Mouse (Mus musculus) stomach, postnatal 0 days (tissue): ENCODE data around the gene Fbxl13. TPM values are rescaled to one million over a fixed set of nuclear protein-coding genes. Genes with fewer than 3 reads are reported as not detected.

Experiments
- ATAC-seq: fragments of 200-750 bp; cut with Nextera tagmentation; 2 replicates; pipeline ENCODE4 v1.8.0; 2017; ENCODE audit not compliant: low FRiP score, low TSS enrichment
- DNase-seq: peaks from one replicate; pipeline ENCODE4 v3.0.0-alpha.2; 2016; ENCODE audit warnings: low spot score
- H3K27ac ChIP-seq: fragments of 300-500 bp; sonication (generic); replicated peaks from 2 replicates; pipeline ENCODE4 v1.5.1; 2014; ENCODE audit warnings: mild to moderate bottlenecking, control low read depth
- H3K27me3 ChIP-seq: fragments of 300-500 bp; sonication (generic); 2 replicates; pipeline ENCODE4 v1.6.1; 2014; ENCODE audit warnings: low read length; ENCODE audit not compliant: control insufficient read depth, insufficient read depth
- H3K36me3 ChIP-seq: fragments of 300-500 bp; sonication (generic); 2 replicates; pipeline ENCODE4 v1.6.1; 2014; ENCODE audit warnings: low read length, mixed read lengths; ENCODE audit not compliant: control insufficient read depth, insufficient read depth
- H3K4me1 ChIP-seq: fragments of 300-500 bp; sonication (generic); replicated peaks from 2 replicates; pipeline ENCODE4 v1.6.1; 2014; ENCODE audit warnings: antibody characterized with exemption; ENCODE audit not compliant: control insufficient read depth, insufficient read depth
- H3K4me2 ChIP-seq: fragments of 300-500 bp; sonication (generic); replicated peaks from 2 replicates; pipeline ENCODE4 v1.6.1; 2014; ENCODE audit warnings: low read depth, mild to moderate bottlenecking, control low read depth, moderate library complexity
- H3K4me3 ChIP-seq: fragments of 300-500 bp; sonication (generic); 2 replicates; pipeline ENCODE4 v1.5.1; 2014; ENCODE audit warnings: low read depth, low read length, control low read depth
- H3K9ac ChIP-seq: fragments of 300-500 bp; sonication (generic); 2 replicates; pipeline ENCODE4 v1.6.1; 2014; ENCODE audit warnings: mild to moderate bottlenecking, low read length, control low read depth, mixed read lengths
- H3K9me3 ChIP-seq: fragments of 300-500 bp; sonication (generic); 2 replicates; pipeline ENCODE4 v1.6.1; 2016; ENCODE audit warnings: low read length; ENCODE audit not compliant: control insufficient read depth
- CTCF ChIP-seq: IDR thresholded peaks from 2 replicates; pipeline ENCODE4 v1.5.1; 2016; ENCODE audit warnings: antibody characterized with exemption, low read depth, mild to moderate bottlenecking, moderate library complexity
- EP300 ChIP-seq: optimal IDR thresholded peaks from 2 replicates; pipeline ENCODE3; 2016; ENCODE audit warnings: antibody characterized with exemption
- WGBS: fragments of 180-500 bp; shearing (Covaris S2); extraction: QIAGEN DNeasy Blood & Tissue Kit; methylation state at CpG from one replicate; pipeline ENCODE4 v1.1.7; 2014; 5-methylcytosine and 5-hydroxymethylcytosine counted together
- polyA plus RNA-seq: library from polyadenylated mRNA; unstranded; fragments of >200 nt; fragmentation: Nextera tagmentation; extraction: Ambion mirVana; gene quantifications from 2 replicates; pipeline ENCODE4 v1.2.1, GENCODE M21; 2015

Gene Fbxl13
- polyA plus RNA-seq, 1 experiment from 2014 or later, result 0.28 TPM

GRCm38 (mm10) chr5:21563936-21564335, 81.5 kb downstream of the Fbxl13 start:
- no peaks in the 10 kb centered on the region for H3K4me1 ChIP-seq
- no peak overlapping the region for H3K9ac ChIP-seq
- WGBS, result 75% methylated on average over 2 of the region's 2 CpGs
- no peak overlapping the region for H3K27ac ChIP-seq
- DNase-seq, result no peak
- H3K27me3 ChIP-seq, result no peaks in the 10 kb centered on the region
- TF ChIP-seq EP300 (no peak), CTCF (no peak)
- H3K4me3 ChIP-seq, result no peak overlapping the region
- H3K9me3 ChIP-seq, result no peaks in the 10 kb centered on the region
- peaks cover 2% of the 10 kb centered on the region; the same call in 1 of the 2 replicates for H3K36me3 ChIP-seq
- ATAC-seq, result no peak
- H3K4me2 ChIP-seq, result no peak overlapping the region

GRCm38 (mm10) chr5:21556502-21556901, 88.9 kb downstream of the Fbxl13 start:
- no peaks in the 10 kb centered on the region for H3K27me3 ChIP-seq
- no peaks in the 10 kb centered on the region for H3K9me3 ChIP-seq
- H3K4me1 ChIP-seq, result 0 out of 2 replicates have a peak, but pooled peaks cover 3% of the 10 kb centered on the region
- no peak overlapping the region for H3K9ac ChIP-seq
- 43% methylated on average over 3 of the region's 3 CpGs for WGBS
- H3K4me3 ChIP-seq, result no peak overlapping the region
- ATAC-seq, result no peak
- H3K27ac ChIP-seq, result no peak overlapping the region
- TF ChIP-seq EP300 (no peak), CTCF (no peak)
- no peak for DNase-seq
- H3K4me2 ChIP-seq, result no peak overlapping the region
- H3K36me3 ChIP-seq, result peaks cover under 1% of the 10 kb centered on the region; the same call in 1 of the 2 replicates

GRCm38 (mm10) chr5:21554732-21555131, 90.7 kb downstream of the Fbxl13 start:
- no peaks in the 10 kb centered on the region for H3K36me3 ChIP-seq
- no peak overlapping the region for H3K4me2 ChIP-seq
- TF ChIP-seq CTCF (no peak), EP300 (no peak)
- no peaks in the 10 kb centered on the region for H3K27me3 ChIP-seq
- 0 out of 2 replicates have a peak, but pooled peaks cover 3% of the 10 kb centered on the region for H3K4me1 ChIP-seq
- DNase-seq (no peak), ATAC-seq (no peak)
- 72% methylated on average over 1 of the region's 1 CpGs for WGBS
- H3K9me3 ChIP-seq, result no peaks in the 10 kb centered on the region
- H3K27ac ChIP-seq, result no peak overlapping the region
- no peak overlapping the region for H3K4me3 ChIP-seq
- H3K9ac ChIP-seq, result no peak overlapping the region

- no peak for TF ChIP-seq CTCF
- TF ChIP-seq EP300, result no peak
- Histone ChIP-seq H3K4me3 (no peak overlapping the region), H3K4me2 (no peak overlapping the region), H3K27ac (no peak overlapping the region), H3K9ac (no peak overlapping the region), H3K27me3 (no peaks in the 10 kb centered on the region), H3K4me1 (0 out of 2 replicates have a peak, but pooled peaks cover 3% of the 10 kb centered on the region), H3K9me3 (no peaks in the 10 kb centered on the region), H3K36me3 (no peaks in the 10 kb centered on the region)
- 67% methylated on average over 4 of the region's 4 CpGs for WGBS
- ATAC-seq (no peak), DNase-seq (no peak)
Observed at GRCm38 (mm10) chr5:21553685-21554084, 91.7 kb downstream of the Fbxl13 start.

- no peaks in the 10 kb centered on the region for H3K36me3 ChIP-seq
- H3K27ac ChIP-seq, result no peak overlapping the region
- DNase-seq (no peak), ATAC-seq (no peak)
- no peak overlapping the region for H3K9ac ChIP-seq
- H3K4me2 ChIP-seq, result no peak overlapping the region
- H3K4me1 ChIP-seq, result no peaks in the 10 kb centered on the region
- no peaks in the 10 kb centered on the region for H3K27me3 ChIP-seq
- TF ChIP-seq CTCF, result peak; percentile 28
- no peak for TF ChIP-seq EP300
- H3K9me3 ChIP-seq, result no peaks in the 10 kb centered on the region
- WGBS, result 74% methylated on average over 8 of the region's 8 CpGs
- no peak overlapping the region for H3K4me3 ChIP-seq
Observed at GRCm38 (mm10) chr5:21547005-21547404, 98.4 kb downstream of the Fbxl13 start.

- no peaks in the 10 kb centered on the region for H3K9me3 ChIP-seq
- TF ChIP-seq EP300 (no peak), CTCF (no peak)
- DNase-seq (no peak), ATAC-seq (no peak)
- no peaks in the 10 kb centered on the region for H3K27me3 ChIP-seq
- H3K27ac ChIP-seq, result no peak overlapping the region
- no peak overlapping the region for H3K9ac ChIP-seq
- no peaks in the 10 kb centered on the region for H3K4me1 ChIP-seq
- peak overlapping the region; percentile 50; the same call in 1 of the 2 replicates for H3K4me2 ChIP-seq
- H3K36me3 ChIP-seq, result no peaks in the 10 kb centered on the region
- H3K4me3 ChIP-seq, result no peak overlapping the region
- WGBS, result 48% methylated on average over 4 of the region's 4 CpGs
Observed at GRCm38 (mm10) chr5:21545786-21546185, 99.6 kb downstream of the Fbxl13 start.
